Mouse (Mus musculus) retina, postnatal 7 days (tissue): ENCODE measurements at regions not wholly inside any gene's neighbourhood (a gene's known extent, or its start where the extent isn't known, plus 50 kb on each side); places are given as distances from the start of the nearest gene placed in this dataset.

Experiments used
- DNase-seq: peaks from one replicate; pipeline ENCODE4 v3.0.0-alpha.2; 2012; ENCODE audit warnings: low read depth, low spot score

DNA sequence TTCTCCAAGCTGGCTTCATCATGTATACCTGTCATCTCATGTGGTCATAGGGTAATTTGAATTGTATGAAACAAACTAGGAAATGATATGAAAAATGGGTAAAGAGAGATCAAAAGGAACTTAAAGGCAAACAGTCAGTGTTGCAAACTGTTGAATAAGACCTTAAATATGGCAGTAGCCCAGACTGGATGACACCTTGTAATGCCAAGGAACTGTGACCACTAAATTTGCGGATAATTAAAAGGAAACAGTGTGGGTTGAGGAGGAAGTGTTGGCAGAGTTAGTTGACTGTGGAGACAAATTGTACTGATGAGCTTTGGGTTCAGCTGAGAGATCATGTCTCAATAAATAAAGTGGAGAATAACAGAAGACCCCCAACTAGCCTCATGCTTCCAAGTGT is 147.3 kb upstream of the Rasa1 start:
- DNase-seq = no peak

DNA sequence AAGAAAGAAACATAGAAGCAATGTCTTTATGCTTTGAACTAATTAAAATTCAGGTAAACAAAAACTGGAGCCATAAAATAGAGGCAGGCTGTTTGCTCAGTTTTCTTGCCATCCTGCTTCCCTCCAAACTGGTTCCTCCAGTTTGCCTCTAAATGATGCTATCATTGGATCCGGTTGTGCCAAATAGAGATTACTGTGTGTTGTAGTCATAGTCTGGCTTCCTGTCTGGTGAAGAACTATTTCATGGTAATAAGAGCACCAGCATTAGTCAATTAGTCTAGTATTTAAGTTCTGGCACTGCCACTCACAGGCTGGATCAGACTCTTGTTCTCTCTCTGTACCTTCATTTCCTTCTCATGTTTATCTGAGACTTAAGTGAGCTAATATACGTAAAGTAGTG is 141.9 kb upstream of the Rasa1 start:
- DNase-seq = no peak

DNA sequence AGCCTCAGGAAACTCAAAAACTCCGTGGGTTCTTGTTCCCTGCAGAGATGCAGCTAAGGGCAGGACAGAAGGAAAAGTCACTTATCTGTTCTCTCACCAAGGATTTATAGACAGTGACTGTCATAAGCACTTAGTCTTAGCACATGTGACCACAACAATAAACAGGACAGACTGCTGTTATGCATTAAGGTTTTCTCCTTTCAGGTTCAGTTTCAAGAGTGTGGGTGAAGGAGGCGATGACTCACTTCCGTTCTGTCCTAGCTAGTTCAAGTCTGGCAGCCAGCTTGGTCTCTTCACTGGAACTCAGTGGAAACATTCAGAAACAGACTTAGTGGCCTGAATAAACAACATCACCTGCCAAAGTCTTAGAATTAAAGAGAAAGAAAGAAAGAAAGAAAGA is 141.1 kb upstream of the Rasa1 start:
- DNase-seq = no peak

DNA sequence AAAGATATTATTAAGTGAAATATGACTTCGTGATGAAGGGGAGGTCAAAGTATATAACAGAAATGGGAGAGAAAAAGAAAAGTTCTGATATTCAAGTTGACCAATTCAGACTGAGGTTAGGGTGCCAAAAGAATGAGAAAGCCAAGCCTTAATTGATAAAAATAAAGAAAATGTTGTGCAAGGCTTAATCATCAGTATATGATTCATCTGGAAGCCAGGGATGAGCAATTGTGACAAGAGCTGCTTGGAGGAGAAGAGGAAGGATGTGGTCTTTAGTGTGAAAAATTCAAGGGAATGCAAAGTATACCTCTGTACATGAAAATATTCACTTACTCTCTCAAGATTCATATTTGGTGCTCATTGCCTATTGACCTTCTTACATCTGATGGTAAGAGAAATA is 129.7 kb upstream of the Rasa1 start:
- DNase-seq = no peak

DNA sequence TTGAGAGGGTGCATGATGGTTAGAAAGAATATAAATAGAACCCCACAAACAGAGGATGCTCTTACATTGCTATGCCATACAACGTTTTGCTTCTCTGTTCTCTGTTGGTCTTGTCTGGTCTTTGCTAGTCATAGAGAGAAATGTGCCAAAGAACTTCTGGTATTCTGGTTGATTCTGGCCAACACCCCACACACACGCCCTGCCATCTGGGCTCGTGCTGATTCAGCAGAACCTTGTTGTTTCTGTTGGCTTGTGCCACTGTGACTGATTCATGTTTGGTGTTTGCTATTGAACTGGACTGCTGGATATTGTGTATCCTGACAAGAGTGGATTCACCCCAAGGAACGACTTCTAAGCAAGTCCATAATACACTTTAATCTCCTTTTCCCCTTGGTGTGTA is 126.0 kb upstream of the Rasa1 start:
- no peak for DNase-seq

DNA sequence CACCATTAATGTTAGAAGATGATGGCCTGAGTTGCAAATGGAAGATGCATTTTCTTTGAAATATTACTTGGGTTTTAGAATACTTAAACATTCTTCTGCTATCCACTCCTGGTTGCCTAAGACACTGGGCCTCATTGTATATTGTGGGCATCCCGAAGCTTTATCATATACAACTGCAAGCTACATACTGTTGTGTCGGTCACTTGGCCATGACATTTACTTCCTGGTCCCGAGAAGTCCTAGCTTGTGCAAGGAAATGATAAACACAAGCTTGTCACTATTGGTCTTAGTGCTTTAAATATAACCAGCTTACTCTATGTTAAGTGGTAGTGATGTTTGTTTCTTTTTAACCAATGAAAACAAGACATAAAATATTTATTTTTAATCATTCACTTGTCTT is 122.4 kb upstream of the Rasa1 start:
- DNase-seq = no peak

DNA sequence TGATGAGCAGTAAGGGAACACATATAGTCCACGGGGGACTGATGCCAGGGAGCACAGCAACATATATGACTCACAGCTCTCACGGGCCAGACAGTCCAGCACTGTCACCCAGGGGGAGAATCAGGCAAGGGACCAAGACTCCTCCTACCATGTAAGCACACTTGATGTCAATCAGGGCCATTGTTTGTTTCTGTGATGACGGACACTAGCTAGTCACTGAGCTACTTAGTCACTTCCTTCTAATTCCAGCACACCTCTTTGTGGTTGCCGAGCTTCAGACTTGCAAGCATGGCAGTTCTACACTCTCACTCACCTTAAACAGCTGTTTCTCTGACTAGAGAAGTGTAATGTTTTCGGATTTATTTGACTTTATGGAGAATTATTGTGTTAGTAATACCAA is 109.9 kb upstream of the Rasa1 start:
- no peak for DNase-seq

DNA sequence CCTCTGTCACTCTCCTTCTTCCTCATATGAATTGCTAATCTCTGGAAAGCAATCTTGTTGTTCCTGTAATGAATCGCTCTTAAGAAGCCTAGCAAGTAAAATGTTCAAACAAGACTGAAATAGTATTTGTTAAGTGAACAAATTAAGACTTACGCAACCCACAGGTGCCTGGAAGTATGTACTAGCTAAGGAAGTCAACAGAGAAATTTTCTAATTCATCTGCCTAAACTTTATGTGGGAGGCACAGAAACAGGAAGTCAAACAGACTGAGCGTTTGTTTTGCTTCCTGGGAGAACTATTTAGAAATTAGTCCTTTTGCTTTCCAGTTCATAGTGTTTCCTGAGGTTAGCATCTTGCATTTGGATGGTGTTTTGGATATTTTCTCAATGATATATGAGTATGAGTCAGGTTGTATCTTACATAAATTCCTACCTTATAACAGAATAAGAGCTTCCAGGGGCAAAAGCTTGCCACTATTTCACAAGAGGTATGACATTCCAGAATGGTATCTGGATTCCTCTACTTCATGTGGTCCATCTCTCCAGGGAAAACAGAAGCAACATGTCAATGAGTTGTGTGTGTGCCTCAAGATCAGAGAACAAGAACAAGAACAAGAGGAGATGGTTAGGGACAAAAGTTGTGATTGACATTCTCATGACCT is 87.5 kb upstream of the Rasa1 start:
- DNase-seq = no peak

DNA sequence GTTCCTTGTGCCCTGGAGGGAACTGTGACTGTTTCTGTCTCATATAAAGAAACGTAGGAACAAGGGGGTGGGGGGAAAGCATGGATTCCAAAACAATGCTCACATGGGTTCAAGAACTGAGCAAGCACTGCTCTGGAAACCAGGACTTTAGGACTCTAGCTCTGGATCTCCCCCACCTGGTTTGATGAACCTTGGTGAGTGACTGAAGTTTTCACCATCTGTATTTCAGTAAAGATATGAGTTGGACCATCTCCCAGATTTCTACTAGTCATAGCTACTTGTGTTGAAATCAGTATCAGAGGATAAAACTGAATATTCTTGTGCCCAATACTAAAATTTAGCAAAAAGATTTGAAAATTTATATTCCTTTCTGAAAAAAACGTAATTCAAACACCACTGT is 70.7 kb upstream of the Rasa1 start:
- no peak for DNase-seq

DNA sequence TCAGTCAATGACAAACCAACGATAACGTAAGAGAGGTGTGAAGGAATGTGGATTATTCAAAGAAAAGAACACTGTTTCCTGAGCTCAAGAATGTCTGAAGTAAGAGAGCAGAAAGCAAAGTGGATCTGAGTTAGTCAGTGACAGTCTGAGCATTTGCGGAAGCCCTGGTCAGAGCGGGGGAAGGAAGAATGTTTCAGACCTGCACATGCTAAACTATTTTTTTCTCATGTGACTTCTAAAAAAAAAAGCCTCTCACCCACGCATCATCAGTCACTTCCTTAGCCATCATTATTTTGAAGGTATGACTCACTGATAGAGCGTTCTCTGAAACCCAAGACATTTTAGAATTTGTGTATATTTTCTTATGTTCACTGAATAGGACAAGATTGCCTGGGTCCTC is 70.2 kb upstream of the Rasa1 start:
- DNase-seq = no peak

DNA sequence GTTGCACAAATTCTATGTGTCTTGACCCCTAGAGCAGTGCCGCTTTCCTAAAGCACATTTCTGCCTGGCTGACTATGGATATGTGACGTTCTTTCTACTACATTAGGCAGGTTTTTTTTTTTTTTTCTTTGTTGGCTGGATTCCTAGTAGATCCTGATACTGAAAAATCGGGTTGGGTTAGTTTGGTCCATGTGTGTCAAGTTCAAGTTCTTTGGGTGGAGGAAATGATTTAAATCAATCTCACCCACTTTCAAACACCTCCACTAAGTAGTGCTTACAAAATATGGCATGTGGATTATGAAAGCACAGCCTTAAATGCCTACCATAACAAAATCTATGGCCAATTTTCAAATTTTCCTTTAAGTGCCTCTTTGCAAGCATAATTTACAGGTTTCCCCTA is 63.1 kb upstream of the Rasa1 start:
- no peak for DNase-seq
